Mouse (Mus musculus) forebrain, embryonic 14.5 days (tissue): ENCODE results near the gene Ptpn21. TPM values are rescaled to one million over a fixed set of nuclear protein-coding genes. Genes with fewer than 3 reads are reported as not detected.

Source experiments
- ATAC-seq: fragments of 200-750 bp; cut with Nextera tagmentation; 2 replicates; pipeline ENCODE4 v1.8.0; 2017; ENCODE audit warnings: mild to moderate bottlenecking, moderate library complexity
- DNase-seq: peaks from one replicate; pipeline ENCODE4 v3.0.0-alpha.2; 2015; ENCODE audit warnings: low spot score
- H3K27ac ChIP-seq: fragments of 300-500 bp; sonication (generic); 2 replicates; pipeline ENCODE4 v1.5.1; 2014; ENCODE audit warnings: low read depth, mild to moderate bottlenecking, control low read depth, low read length, moderate library complexity
- H3K27me3 ChIP-seq: fragments of 300-500 bp; sonication (generic); replicated peaks from 2 replicates; pipeline ENCODE4 v1.6.1; 2014; ENCODE audit warnings: low read length, control low read depth, mixed read lengths; ENCODE audit not compliant: control insufficient read depth, insufficient read depth
- H3K36me3 ChIP-seq: fragments of 300-500 bp; sonication (generic); 2 replicates; pipeline ENCODE4 v1.6.1; 2014; ENCODE audit warnings: low read length, control low read depth; ENCODE audit not compliant: control insufficient read depth, insufficient read depth
- H3K4me1 ChIP-seq: fragments of 300-500 bp; sonication (generic); 2 replicates; pipeline ENCODE4 v1.6.1; 2014; ENCODE audit warnings: antibody characterized with exemption, low read length, control low read depth; ENCODE audit not compliant: control insufficient read depth, insufficient read depth
- H3K4me2 ChIP-seq: fragments of 300-500 bp; sonication (generic); 2 replicates; pipeline ENCODE4 v1.6.1; 2014; ENCODE audit warnings: mild to moderate bottlenecking, control low read depth, low read length
- H3K4me3 ChIP-seq: fragments of 300-500 bp; sonication (generic); 2 replicates; pipeline ENCODE4 v1.5.1; 2014; ENCODE audit warnings: low read depth, low read length, control low read depth
- H3K9ac ChIP-seq: fragments of 300-500 bp; sonication (generic); 2 replicates; pipeline ENCODE4 v1.6.1; 2014; ENCODE audit warnings: mild to moderate bottlenecking, low read length, control low read depth, moderate library complexity
- H3K9me3 ChIP-seq: fragments of 300-500 bp; sonication (generic); replicated peaks from 2 replicates; pipeline ENCODE4 v1.6.1; 2016; ENCODE audit warnings: low read length, control low read depth, mixed read lengths; ENCODE audit not compliant: control insufficient read depth
- WGBS: fragments of 180-500 bp; shearing (Covaris S2); extraction: QIAGEN DNeasy Blood & Tissue Kit; methylation state at CpG from one replicate; pipeline ENCODE4 v1.1.7; 2014; 5-methylcytosine and 5-hydroxymethylcytosine counted together
- polyA plus RNA-seq: library from polyadenylated mRNA; unstranded; fragments of >200 nt; fragmentation: Nextera tagmentation; extraction: Ambion mirVana; gene quantifications from 2 replicates; pipeline ENCODE4 v1.2.1, GENCODE M21; 2014

Gene Ptpn21
- polyA plus RNA-seq, 1 experiment from 2014 or later, result 3.2 TPM

GRCm38 (mm10) chr12:98733165-98733564 lies 4.0 kb downstream of the Ptpn21 start:
- ATAC-seq, result no peak
- WGBS, result 76% methylated on average over 3 of the region's 3 CpGs

GRCm38 (mm10) chr12:98730682-98731081 lies 6.5 kb downstream of the Ptpn21 start:
- ATAC-seq (no peak), DNase-seq (no peak)
- no peak overlapping the region for H3K27ac ChIP-seq
- 0 out of 2 replicates have a peak, but pooled peaks cover 3% of the 10 kb centered on the region for H3K36me3 ChIP-seq
- H3K27me3 ChIP-seq, result no peaks in the 10 kb centered on the region
- no peak overlapping the region for H3K9ac ChIP-seq
- H3K4me2 ChIP-seq, result no peak overlapping the region
- H3K4me3 ChIP-seq, result no peak overlapping the region
- H3K9me3 ChIP-seq, result no peaks in the 10 kb centered on the region
- WGBS, result 88% methylated on average over 11 of the region's 11 CpGs
- H3K4me1 ChIP-seq, result peaks cover 8% of the 10 kb centered on the region

More at GRCm38 (mm10) chr12:98733165-98733564, 4.0 kb downstream of the Ptpn21 start:
- H3K9ac ChIP-seq, result peak overlapping the region; percentile 2; the same call in 1 of the 2 replicates
- no peaks in the 10 kb centered on the region for H3K9me3 ChIP-seq
- peaks cover 11% of the 10 kb centered on the region for H3K4me1 ChIP-seq
- H3K27me3 ChIP-seq, result no peaks in the 10 kb centered on the region
- H3K4me2 ChIP-seq, result peak overlapping the region; percentile 60
- no peak overlapping the region for H3K27ac ChIP-seq
- peak overlapping the region; percentile 61 for H3K4me3 ChIP-seq
- DNase-seq, result no peak
- 0 out of 2 replicates have a peak, but pooled peaks cover 3% of the 10 kb centered on the region for H3K36me3 ChIP-seq

- no peaks in the 10 kb centered on the region for H3K9me3 ChIP-seq
- no peak for DNase-seq
- H3K9ac ChIP-seq, result no peak overlapping the region
- whole genome bisulfite sequencing, result 80% methylated on average over 7 of the region's 7 CpGs
- H3K27ac ChIP-seq, result no peak overlapping the region
- no peaks in the 10 kb centered on the region for H3K4me1 ChIP-seq
- 0 out of 2 replicates have a peak, but pooled peaks cover 3% of the 10 kb centered on the region for H3K36me3 ChIP-seq
- H3K27me3 ChIP-seq, result no peaks in the 10 kb centered on the region
- no peak overlapping the region for H3K4me2 ChIP-seq
- no peak for ATAC-seq
- no peak overlapping the region for H3K4me3 ChIP-seq
Observed at GRCm38 (mm10) chr12:98727186-98727585, 10.0 kb downstream of the Ptpn21 start.

- H3K4me1 ChIP-seq, result peaks cover 4% of the 10 kb centered on the region; the same call in 1 of the 2 replicates
- 0 out of 2 replicates have a peak, but pooled peaks cover 3% of the 10 kb centered on the region for H3K36me3 ChIP-seq
- H3K9me3 ChIP-seq, result no peaks in the 10 kb centered on the region
- no peaks in the 10 kb centered on the region for H3K27me3 ChIP-seq
- no peak overlapping the region for H3K4me2 ChIP-seq
- DNase-seq, result no peak
- no peak overlapping the region for H3K27ac ChIP-seq
- WGBS, result 85% methylated on average over 7 of the region's 7 CpGs
- H3K4me3 ChIP-seq, result no peak overlapping the region
- no peak for ATAC-seq
- H3K9ac ChIP-seq, result no peak overlapping the region
Observed at GRCm38 (mm10) chr12:98726078-98726477, 11.1 kb downstream of the Ptpn21 start.

- ATAC-seq, result no peak
- Histone ChIP-seq H3K9me3 (no peaks in the 10 kb centered on the region), H3K4me2 (no peak overlapping the region), H3K4me1 (peaks cover 8% of the 10 kb centered on the region; the same call in 1 of the 2 replicates), H3K9ac (no peak overlapping the region), H3K36me3 (no peaks in the 10 kb centered on the region), H3K27ac (no peak overlapping the region), H3K4me3 (no peak overlapping the region), H3K27me3 (no peaks in the 10 kb centered on the region)
- WGBS, result 59% methylated on average over 5 of the region's 5 CpGs
- no peak for DNase-seq
Observed at GRCm38 (mm10) chr12:98724976-98725375, 12.2 kb downstream of the Ptpn21 start.

- ATAC-seq (no peak), DNase-seq (no peak)
- Histone ChIP-seq H3K9me3 (no peaks in the 10 kb centered on the region), H3K4me1 (peaks cover 10% of the 10 kb centered on the region; the same call in 1 of the 2 replicates), H3K27me3 (no peaks in the 10 kb centered on the region), H3K4me2 (no peak overlapping the region), H3K4me3 (no peak overlapping the region), H3K27ac (no peak overlapping the region), H3K36me3 (no peaks in the 10 kb centered on the region), H3K9ac (no peak overlapping the region)
- 98% methylated on average over 7 of the region's 7 CpGs for WGBS
Observed at GRCm38 (mm10) chr12:98724224-98724623, 13.0 kb downstream of the Ptpn21 start.

- DNase-seq, result peak; percentile 51
- no peaks in the 10 kb centered on the region for H3K27me3 ChIP-seq
- H3K4me2 ChIP-seq, result 0 out of 2 replicates have a peak overlapping the region, but pooled peaks have one; percentile 14
- H3K9ac ChIP-seq, result no peak overlapping the region
- peaks cover 10% of the 10 kb centered on the region; the same call in 1 of the 2 replicates for H3K4me1 ChIP-seq
- peak overlapping the region; percentile 86 for H3K27ac ChIP-seq
- no peak overlapping the region for H3K4me3 ChIP-seq
- ATAC-seq, result peak; percentile 83
- no peaks in the 10 kb centered on the region for H3K36me3 ChIP-seq
- WGBS, result 52% methylated on average over 3 of the region's 3 CpGs
- H3K9me3 ChIP-seq, result no peaks in the 10 kb centered on the region
Observed at GRCm38 (mm10) chr12:98721030-98721429, 16.2 kb downstream of the Ptpn21 start.

GRCm38 (mm10) chr12:98720628-98721027 lies 16.6 kb downstream of the Ptpn21 start:
- Histone ChIP-seq H3K27ac (peak overlapping the region; percentile 86), H3K4me1 (peaks cover 10% of the 10 kb centered on the region; the same call in 1 of the 2 replicates), H3K4me3 (no peak overlapping the region), H3K36me3 (no peaks in the 10 kb centered on the region), H3K27me3 (no peaks in the 10 kb centered on the region), H3K4me2 (0 out of 2 replicates have a peak overlapping the region, but pooled peaks have one; percentile 14), H3K9me3 (no peaks in the 10 kb centered on the region), H3K9ac (no peak overlapping the region)
- DNase-seq (peak; percentile 92), ATAC-seq (peak; percentile 90)
- WGBS, result 33% methylated on average over 3 of the region's 3 CpGs

GRCm38 (mm10) chr12:98716142-98716541 lies 21.1 kb downstream of the Ptpn21 start:
- no peak overlapping the region for H3K9ac ChIP-seq
- WGBS, result 98% methylated on average over 2 of the region's 2 CpGs
- H3K4me2 ChIP-seq, result no peak overlapping the region
- H3K27ac ChIP-seq, result no peak overlapping the region
- no peak for ATAC-seq
- H3K4me1 ChIP-seq, result peaks cover 6% of the 10 kb centered on the region; the same call in 1 of the 2 replicates
- H3K36me3 ChIP-seq, result no peaks in the 10 kb centered on the region
- DNase-seq, result no peak
- H3K27me3 ChIP-seq, result no peaks in the 10 kb centered on the region
- H3K9me3 ChIP-seq, result no peaks in the 10 kb centered on the region
- no peak overlapping the region for H3K4me3 ChIP-seq
